Mouse (Mus musculus) small intestine, adult 2 months (tissue): ENCODE measurements around the gene Vmn2r95.

Experiments
- CTCF ChIP-seq: fragments of 200-500 bp; IDR thresholded peaks from 2 replicates; pipeline ENCODE4 v1.5.1; 2012; ENCODE audit warnings: low read depth, mild to moderate bottlenecking, control low read depth, inconsistent platforms, low read length, moderate library complexity, mixed read lengths; ENCODE audit not compliant: insufficient replicate concordance, insufficient read length; ENCODE audit errors: extremely low read depth
- POLR2A ChIP-seq: fragments of 200-500 bp; IDR thresholded peaks from 2 replicates; pipeline ENCODE4 v1.6.1; 2012; ENCODE audit warnings: low read depth, mild to moderate bottlenecking, control low read depth, inconsistent platforms, low read length, moderate library complexity

DNA sequence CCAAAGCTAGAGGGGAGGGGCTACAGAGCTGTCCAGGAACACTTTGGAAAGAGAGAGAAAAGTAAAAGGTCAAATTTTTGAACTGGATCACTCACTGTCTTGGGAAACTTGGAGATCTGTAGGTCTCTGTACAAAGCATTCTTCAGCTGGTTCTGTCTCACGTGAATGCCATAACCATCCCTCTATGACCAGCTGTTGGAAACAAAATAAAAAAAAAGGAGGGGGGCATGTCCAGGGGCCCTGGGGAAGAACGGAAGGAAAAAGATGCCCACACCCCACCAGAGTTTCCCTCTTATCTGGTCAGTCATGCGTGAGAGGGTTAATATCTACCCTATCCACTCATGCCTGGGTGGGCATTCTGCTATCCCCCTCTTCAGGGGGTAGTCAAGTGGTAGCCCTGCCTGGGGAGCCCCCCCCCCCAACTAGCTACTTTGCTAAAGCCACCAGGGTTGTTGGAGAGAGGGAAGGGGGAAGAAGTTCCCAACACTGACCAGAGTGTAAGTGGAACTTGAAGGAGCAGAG is 31.8 kb downstream of the Vmn2r95 start:
- no peak for TF ChIP-seq POLR2A
- no peak for TF ChIP-seq CTCF
